Mouse (Mus musculus) c-Kit-positive CD71-negative TER-119-negative erythroid progenitor cells, embryonic 14.5 days (primary cell): ENCODE data around the gene Theg.

Source experiments
- DNase-seq: peaks from one replicate; pipeline ENCODE4 v3.0.0-alpha.2; 2013; ENCODE audit warnings: low read depth

Gene Theg

DNA sequence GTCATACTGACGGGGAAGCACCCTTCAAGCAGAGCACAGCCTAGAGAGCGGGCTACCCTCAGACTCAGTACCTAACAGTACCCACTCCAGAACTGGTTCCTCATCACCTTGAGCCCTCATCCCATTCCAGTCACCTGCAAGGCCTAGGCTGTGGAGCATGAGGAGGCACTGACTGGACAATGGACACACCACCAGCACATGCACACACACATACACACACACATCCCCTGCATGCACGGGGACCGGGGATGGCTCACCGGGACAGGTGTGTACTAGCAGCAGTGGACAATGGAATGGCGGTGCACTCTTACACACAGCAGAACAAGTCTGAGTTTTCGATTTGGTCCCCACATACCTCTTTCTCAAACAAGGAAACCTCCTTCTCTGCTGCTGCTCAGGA lies 49.9 kb downstream of the Theg start:
- no peak for DNase-seq

DNA sequence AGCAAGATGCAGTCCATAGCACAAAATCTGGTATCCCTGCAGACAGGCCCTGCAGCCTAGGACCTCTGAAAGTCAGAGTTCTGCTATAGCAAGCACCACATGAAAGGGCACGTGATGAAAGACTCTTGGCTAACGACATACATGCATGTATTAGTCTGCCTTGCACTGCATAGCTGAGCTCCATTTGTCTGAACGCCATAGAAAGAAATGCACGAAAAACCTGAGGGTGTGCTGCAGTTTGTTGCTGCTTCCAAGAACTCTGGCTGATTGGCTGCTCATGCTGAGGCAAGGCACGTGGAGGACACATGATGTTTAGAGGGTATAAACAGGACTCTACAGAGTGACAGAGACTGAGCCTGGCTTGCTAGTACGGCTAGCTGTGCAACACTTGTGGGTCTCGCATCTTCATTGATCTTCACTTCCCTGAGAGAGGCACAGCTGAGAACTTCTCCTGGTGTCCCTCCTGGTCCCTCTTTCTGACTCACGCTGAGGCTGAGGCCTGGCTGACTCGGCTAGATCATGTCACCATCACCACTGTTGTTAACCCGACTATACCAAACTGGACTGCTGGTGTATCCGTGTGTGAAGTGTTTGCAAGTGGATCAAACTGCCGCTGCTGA lies 50.6 kb downstream of the Theg start:
- no peak for DNase-seq

DNA sequence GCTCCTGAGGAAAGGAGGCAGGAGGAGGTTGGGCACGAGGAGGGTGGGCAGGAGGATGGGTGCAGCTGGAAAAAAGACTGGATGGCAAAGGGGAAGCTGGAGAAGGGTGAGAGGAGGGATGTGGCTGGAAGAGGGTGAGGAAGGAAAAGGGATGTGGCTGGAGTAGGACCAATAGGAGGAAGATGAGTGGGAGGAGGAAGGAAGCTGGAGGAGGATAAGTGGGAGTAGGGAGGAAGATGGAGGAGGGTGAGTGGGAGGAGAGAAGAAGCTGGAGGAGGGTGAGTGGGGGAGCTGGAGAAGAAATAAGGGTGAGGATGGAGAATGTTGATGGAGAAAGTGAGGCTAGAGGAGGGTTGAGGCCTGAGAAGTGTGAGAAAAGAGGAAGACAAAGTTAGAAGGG lies 51.7 kb downstream of the Theg start:
- DNase-seq, result no peak

DNA sequence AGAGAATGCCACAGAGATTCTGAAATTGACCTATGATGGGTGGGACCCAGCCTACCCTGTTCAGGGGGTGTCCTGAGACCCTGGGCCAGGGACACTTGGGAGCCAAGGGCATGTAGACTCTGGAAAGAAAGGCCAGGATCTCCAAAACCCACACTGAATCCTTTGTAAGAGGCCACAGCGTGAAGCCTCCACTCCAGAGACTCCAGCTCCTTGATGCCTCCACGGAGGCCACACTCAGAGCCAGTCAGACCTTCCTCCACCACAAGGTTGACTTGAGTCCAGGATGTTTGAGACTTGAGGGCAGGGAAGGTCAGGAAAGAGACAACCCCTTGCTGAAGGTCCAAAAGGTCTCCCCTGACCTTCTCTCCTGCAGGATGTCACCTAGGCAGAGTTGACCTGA lies 52.7 kb downstream of the Theg start:
- DNase-seq, result no peak

DNA sequence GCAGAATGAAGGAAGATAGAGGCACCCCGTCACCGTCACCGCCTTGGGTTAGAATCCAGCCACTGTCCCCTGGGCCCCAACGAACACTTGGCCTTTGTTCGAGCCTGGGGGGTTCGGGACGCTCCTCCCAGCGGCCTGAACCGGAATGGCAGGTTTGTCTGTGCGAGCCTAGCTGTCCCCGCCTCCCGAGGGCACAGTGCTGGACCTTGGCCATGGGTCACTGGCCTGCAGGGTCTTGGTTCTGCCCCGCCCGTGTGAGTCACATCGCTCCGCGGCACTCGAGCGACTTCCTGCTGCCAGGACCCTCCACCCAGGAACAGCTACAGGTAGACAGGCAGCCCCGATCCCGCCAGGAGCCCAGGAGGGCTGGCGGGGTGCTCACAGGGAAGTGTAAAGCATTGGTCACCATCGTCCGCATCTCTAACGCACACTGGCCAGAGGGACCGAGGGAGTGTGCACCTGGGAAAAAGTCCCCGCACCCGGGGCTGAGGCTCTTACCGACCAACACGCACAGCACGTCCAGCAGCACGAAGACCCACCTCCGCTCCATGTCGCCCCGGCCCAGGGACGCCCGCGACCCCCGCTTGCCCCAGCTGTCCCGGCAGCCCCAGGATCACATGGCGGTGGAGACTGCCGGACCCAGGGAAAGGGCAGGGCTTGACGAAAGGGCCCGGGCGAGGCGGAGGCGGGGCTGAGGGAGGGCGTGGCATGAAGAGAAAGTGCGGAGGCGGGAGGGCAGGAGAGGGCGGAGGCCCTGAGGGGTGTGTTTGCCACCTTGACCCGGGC lies 53.8 kb downstream of the Theg start, which contains the start of gene Plpp2:
TSS of gene Plpp2 (minus strand) at position 671 of the 786 bp plus-strand sequence.
- DNase-seq, result peak; percentile 63

DNA sequence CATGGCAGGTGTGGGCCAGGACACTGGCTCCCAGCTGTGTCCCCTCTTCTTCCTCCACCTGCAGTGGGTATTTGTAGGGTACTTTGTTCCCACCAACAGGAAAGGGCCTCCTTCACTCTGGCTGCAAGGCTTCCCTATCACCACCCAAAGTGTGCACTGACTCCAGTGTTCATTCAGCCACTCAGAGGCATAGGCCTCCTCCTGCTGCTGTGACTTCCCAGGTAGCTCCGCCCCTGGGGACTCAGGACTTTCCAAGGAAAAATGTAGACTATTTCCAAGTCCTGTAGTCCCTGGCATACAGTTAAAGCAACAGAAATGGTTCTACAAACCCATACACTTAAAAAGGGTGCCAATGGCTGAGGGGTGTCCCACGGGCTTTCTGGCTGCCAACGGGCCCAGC lies 54.5 kb downstream of the Theg start:
- no peak for DNase-seq

DNA sequence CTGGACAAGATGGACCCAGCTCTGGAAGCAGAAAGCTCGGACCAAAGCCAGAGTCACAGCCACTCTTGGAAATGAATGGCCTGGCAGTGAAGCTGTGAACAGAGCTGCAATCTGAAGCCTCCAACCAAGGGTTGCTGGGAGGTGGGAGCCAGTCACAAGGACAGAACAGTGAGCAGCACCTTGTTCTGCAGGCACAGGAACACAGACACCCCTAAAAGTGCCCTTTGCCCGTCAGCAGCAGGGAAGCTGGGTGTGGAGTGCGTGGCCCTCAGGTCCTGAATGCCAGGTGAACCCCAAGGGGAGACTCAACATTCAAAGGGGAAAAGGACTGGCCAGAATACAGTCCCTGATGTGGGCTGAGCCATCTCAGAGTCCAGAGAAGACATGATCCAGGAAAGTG lies 55.5 kb downstream of the Theg start:
- DNase-seq, result no peak

DNA sequence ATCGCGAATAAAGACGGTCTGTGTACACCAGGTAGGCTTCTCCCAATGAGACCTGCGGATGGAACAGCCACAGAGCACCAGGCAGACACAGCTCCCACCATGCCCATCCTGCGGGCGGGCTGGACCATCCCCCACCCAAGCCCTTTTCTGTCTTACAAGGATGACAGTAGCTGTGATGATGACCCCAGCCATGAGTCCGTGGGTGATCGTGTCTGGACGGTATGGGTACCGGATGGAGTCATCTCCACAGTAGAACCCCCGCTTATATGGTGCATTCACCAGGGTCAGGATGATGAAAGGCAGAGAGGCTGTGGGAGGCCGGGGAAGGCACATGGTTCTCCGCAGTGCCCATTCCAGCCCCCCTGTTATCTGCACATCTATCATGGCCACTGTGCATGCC lies 56.4 kb downstream of the Theg start:
- no peak for DNase-seq

DNA sequence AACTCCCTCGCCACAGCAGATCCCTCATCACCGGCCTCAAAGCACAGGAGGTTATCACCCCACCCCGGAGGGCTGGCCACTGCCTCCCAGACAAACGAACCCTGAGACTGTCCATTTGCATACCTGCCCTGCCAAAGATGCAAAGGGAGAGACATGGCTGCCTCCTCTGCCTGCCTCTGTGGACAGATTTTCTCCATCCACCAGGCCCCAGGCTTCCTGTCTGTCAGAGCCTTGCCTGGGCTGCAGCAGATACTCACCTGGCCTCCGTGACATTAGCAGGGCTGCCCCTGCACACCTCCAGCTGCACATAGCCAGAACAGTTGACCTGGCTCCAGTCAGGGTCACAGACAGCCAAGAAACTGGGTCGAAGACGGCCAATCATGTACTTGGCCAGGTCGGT lies 56.9 kb downstream of the Theg start:
- no peak for DNase-seq

DNA sequence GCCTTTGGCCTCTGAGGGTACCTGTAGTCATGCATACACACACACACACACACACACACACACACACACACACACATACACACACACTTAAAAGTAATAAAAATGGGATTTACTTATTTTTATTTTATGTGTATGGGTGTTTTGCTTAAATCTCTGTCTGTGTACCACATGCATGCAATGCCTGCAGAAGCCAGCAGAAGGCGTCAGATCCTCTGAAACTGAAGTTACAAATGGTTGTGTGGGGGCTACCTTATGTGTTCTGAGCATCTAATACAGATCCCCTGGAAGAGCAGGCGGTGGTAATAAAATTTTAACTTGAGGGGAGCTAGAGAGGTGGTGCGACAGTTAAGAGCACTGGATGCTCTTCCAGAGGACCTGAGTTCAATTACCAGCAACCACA lies 59.0 kb downstream of the Theg start:
- DNase-seq, result no peak

DNA sequence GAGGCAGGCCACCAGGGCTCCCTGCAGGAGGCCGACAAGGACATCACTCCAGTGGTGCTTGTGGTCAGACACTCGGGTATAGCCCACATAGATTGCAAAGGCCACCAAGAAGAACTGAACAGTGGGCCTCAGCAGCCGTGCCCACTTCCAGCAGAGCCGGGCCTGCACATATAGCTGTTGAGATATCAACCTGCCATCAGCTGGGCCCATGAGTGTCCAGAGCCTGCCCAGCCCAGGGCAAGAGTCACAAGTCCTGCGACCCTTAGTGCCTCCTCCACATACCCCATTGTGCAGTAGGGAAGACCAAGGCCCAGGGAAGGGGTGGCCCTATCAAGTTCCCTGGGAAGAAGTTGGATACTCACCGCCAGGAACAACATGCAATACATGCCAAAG lies 59.7 kb downstream of the Theg start:
- no peak for DNase-seq

DNA sequence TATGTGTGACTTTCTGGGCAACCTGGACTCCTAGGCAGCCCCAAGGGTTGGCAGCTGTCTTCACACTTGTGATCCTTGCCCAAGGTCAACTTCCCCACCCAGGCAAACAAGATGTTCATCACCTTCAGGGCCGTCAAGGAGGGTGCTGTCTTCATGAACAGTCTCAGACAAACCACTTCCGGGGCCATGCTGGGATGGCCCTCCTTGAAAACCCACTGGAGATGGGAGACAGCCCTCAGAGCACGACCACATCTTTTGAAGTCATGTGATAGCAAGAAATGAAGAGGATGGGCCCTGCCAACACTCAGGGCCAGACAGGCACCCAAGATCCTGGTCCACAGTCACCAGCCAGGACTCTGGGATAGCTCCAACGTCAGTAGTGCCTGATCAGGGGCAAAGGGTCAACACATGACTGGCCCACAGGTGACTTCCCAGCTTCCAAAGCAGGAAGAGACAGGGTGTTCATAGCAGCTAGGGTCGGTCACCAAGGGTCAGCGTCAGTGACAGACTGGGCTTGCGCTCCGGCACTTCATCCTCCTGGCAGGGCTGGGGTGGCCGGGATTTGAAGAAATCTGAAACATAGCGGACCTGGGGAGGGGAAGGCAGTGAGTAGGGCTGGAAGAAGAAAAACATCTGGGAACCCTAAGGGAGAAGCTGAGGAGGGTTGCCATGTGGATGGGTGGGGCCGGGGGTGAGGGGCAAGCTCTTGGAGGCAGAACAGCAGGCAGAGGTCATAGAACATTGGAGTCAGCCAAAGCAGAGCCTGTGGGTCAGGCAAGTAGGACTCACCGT lies 60.3 kb downstream of the Theg start:
- no peak for DNase-seq
